Mouse (Mus musculus) right cerebral cortex, postnatal 36 days (tissue): ENCODE results near the gene Eif4g3.
A peak's percentile ranks its signal among the peaks of the same experiment; 100 is the strongest.

Source experiments
- DNase-seq, 2 experiments: peaks; one replicate each; pipeline ENCODE4 v3.0.0; 2022; ENCODE audit warnings: low spot score in 2 of 2, mixed read lengths in 1 of 2

Eif4g3 gene

DNA sequence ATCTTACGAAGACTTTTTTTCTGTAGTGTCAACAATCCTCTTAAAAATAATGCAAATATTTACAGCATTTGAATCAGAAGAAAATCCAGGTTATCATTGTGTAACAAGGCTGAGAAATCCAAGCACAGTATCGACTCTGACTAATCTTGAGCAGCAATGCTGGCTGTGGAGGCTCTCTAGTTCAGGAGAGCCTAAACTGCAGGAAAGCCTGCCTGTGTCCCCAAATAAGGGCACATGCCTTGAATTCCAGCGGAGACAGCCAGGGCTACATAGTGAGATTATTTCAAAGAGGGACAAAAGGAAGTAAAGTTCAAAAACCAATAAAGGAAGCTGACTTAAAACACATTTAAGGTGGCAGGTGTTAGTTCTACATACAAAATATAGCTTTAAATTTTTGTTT lies 168.7 kb downstream of the Eif4g3 start:
- DNase-seq: no peak

DNA sequence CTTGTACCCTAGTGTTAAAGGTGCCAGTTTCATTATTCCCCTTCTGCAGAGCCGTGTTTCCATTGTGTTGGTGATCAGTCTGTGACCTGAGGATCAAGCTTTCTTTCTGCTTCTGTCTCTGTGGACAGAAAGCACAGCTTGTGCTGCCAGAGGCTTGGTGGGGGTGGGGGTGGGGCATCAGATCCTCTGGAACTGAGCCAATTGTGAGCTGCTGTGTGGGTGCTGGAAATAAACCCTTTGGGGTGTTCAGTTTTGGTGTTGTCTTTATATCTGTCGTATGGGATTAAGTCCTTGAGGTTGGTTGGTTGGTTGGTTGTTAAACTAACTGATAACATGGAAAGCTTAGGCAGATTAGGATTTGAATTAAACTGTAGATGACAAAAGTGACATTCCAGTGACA lies 171.0 kb downstream of the Eif4g3 start:
- no peak for DNase-seq

GRCm38 (mm10) chr4:138164860-138165259 lies 172.0 kb downstream of the Eif4g3 start:
- DNase-seq: no peak

DNA sequence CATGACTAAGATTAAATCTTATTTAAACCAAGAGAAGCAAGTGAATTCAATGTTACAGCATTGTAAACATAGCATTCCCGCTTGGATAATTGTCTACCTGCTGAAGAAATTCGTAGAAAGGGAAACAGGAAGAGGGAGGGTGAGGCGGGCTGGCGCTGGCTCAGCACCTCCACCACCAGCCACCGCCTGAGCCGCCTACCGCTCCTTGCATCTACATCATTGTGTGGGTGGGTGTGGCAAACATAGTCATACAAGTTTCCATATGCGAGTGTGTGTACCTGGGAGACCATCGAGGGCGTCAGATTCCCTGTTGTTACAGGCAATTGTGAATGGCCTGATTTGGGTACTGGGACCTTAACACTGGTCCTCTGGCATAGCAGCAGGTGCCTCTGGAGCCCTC lies 173.7 kb downstream of the Eif4g3 start:
- peak; percentile 44 to 66 for DNase-seq

DNA sequence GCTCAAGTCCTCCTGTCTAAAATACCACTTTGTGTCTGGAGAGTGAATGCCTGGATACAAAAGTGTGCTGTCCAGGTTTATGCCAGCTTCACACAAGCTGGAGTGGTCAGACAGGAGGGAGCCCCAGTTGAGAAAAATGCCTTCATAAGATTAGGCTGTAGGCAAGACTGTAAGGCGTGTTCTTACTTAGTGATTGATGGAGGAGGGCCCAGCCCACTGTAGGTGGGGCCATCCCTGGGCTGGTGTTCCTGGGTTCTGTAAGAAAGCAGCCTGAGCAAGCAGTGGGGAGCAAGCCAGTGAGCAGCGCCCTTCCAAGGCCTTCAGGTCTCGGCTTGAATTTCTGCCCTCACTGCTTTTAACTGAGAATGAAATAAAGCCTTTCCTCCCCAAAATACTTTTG lies 175.3 kb downstream of the Eif4g3 start:
- DNase-seq: no peak

DNA sequence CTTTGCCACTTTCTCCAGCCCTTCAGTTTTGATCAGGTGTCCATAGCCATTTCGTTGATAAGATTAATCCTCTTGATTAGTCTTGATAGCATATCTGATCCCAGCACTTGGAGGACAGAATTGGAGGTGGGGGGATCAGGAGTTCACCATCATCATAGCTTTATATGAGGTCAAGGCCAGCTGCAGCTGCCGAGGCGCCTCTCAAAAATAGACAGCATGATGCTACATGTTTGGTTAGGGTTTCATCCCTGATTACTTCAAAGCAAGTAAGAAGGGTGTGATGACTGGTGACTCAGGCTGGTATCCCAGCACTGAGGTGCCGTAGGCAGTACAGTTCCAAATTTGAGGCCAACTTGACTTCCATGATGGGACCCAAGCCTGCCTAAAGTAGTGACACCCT lies 176.6 kb downstream of the Eif4g3 start:
- DNase-seq: no peak

DNA sequence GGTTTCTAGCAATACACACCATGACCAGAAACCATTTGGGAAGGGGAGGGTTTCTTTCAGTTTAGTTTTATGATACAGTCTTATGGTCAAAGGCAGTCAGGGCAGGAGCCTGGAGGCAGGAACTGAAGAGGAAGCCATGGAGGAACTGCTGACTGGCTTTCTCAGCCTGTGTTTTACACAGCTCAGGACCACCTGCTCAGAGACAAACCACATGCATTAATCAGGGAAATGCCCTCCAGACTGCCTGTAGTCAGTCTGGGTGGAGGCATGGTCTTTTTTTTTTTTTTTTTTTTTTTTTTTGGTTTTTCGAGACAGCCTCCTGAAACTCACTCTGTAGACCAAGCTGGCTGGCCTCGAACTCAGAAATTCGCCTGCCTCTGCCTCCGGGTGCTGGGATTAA lies 179.9 kb downstream of the Eif4g3 start:
- no peak for DNase-seq

- no peak for DNase-seq
These were observed 186.6 kb downstream of the Eif4g3 start for GRCm38 (mm10) chr4:138179391-138179790.

DNA sequence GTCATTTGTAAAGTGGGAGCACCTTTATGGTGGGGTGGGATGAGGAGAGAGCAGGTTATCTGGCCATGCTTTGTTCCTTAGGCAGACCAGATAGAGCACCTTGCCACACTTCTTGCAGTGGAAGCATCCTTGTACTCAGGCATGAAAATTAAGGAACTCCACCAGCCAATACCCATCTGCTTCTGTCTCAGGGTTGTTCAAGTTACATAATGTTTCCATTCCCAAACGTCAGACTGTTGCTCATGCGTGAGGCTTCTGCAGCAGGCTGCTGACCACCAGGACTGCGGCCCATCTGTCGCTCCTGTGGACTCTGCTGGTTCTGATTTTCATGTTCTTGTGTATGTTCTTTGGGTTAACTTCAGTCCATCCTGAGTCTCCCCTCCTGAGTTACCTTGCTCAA lies 187.9 kb downstream of the Eif4g3 start:
- no peak for DNase-seq

DNA sequence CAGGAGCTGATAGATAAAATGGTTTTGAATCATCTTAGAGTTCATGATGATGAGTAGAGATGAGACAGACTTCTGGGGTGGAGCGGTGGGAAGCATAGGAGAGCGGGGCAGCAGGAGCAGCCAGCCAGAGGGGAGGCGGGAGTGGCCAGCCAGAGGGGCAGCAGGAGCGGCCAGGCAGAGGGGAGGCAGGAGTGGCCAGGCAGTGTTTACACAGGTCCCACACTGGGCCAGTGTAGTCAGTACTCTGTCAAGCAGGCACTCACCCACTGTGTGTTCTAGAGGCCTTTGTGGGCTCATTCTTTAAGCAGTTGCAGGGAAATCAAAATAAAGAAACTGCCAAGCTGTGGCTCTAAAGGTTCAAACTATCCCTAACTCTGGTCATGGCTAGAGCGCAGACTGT lies 191.2 kb downstream of the Eif4g3 start:
- DNase-seq: no peak

DNA sequence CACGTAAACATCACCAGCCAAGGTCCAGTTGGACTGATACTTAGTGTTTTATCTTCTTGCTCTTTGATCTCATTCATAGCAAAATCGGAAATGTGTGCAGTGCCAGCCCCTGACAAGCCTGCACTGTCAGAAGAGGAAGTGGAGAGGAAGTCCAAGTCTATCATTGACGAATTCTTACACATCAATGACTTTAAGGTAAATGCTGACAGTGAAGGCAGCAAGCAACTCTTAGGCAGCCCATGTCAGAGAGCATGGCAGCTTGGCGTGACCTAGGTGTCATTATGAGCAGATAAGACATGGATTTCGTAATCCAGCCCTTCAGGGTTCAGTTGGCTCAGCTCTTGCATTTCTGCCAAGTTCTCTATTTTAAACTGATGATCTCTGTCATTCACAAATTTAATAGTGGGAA lies 191.8 kb downstream of the Eif4g3 start:
- DNase-seq: no peak

DNA sequence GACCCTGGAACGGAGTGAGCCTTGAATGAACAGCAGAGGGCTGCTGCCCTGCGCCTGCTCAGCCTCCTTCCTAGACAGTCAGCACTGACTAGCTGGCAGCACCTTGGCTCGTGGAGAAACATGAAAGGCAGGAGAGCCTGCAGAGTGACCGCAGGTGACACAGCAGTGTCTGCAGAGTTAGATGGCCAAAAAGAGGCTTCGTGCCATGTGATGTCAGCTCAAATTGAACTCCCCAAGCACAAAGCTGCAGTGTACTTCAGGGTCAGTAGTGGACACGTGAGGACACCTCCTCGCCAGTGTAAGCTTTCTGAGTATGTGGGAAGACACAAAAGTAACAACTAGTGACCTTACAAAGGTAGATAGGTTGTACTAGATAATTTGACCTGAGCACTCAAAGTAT lies 193.1 kb downstream of the Eif4g3 start:
- DNase-seq: no peak

GRCm38 (mm10) chr4:138187995-138188394 lies 195.2 kb downstream of the Eif4g3 start:
- no peak for DNase-seq

DNA sequence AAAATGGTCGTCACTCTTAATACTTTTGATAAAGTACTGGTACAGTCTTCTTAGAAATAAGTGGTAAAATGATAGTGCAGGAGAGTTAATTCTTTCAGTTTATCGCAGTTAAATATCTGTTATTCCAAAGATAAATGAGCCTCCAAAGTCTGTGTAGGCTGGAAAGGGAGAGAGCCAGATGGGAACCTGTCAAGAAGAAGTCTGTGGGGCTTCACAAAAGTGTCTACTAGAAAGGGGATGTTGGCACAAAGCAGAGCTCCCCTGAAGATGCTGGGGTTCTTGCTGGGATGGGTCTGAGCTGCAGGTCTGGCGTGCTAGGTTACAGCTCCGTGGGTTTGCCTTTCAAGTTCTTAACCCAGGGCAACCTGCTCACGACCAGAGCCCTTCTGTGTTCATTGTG lies 199.7 kb downstream of the Eif4g3 start:
- DNase-seq: no peak

DNA sequence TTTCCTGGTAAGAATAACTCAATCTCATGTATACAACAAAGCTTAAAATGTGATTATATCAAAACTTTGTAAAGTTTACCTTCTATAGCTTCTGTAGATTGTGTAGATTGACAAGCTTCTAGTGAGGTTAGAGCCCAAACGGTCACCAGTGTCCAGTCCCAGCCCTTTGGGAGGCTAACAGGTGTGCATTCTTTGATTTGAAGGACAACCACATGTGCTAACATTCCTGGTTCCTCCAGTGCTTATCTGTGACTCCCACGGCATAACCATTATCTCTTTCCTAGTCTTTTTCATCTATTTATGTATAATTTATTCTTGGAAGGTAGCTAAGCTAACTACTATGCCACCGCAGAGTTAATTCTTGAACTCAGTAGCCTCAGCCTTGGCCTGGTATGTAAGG lies 207.9 kb downstream of the Eif4g3 start:
- no peak for DNase-seq

GRCm38 (mm10) chr4:138201696-138202095 lies 208.9 kb downstream of the Eif4g3 start:
- no peak for DNase-seq

DNA sequence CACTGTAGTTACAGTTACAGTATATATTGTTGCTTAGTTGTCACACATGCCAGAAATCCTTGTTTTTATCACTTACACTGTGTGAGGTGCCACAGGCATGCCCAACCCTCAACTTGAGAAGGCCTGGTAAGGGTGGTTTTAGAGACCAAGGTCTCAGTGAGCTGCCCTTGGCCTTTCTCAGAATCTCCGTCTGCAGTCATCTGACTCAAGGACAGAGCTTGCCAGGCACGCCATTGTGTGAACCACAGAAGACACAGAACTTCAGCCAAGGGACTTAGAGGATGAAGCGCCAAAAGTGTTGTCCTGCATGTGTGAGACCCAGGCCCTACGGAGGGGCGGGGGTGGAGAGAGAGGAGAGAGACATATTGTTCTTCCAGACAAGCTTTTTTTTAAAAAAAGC lies 217.3 kb downstream of the Eif4g3 start:
- no peak for DNase-seq

DNA sequence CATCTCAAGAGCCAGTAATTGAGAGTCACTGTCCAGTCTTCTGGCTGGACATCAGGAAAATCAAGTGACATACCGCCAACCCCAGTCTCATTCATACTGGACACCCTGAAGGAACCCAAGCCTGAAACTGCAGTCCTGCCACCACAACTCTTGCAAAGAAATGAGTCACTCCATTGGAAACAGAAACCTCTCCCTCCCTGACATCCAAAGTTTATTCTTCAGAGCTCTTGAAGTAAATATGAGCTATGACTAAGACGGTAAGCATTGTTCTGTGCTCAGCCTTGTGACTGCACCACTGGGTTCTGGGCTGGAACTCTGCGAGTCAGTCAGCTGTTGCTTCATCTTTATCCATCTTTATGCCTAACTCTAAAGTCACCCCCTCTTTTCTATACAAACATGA lies 221.0 kb downstream of the Eif4g3 start:
- no peak for DNase-seq

DNA sequence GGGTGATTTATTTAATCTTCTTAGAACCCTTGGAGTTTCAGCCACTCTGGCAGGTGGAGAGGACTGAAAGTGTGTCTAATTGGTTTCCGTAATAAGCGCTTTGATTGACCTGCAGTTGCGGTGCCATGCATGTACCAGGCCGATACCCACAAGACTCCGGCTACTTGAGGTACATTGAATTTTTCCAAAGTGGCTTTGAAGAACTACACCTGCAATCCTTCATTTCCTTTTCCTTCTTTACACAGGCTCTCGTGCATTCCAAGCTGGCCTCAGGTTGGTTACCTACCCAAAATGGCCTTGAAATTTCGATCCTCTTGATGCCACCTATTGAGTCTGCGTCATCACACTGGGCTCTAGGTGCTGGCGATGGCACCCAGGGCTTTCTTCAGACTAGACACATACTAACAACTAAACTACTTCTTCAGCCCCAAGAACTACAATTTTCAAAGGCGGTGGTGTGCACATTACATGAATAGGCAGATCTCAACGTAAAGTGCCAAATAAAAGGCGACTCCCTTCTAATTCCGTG lies 222.9 kb downstream of the Eif4g3 start:
- no peak for DNase-seq

GRCm38 (mm10) chr4:138216200-138216890 lies 223.5 kb downstream of the Eif4g3 start, which contains the start of gene Hp1bp3:
Gene Hp1bp3 (plus strand): TSS chr4:138216296.
- peak; percentile 50 to 61 for DNase-seq

- DNase-seq: peak; percentile 97 to 98
These were observed 224.1 kb downstream of the Eif4g3 start for GRCm38 (mm10) chr4:138216891-138217392.

GRCm38 (mm10) chr4:138217441-138217840 lies 224.6 kb downstream of the Eif4g3 start:
- DNase-seq: no peak

- DNase-seq: no peak
These were observed 225.3 kb downstream of the Eif4g3 start for GRCm38 (mm10) chr4:138217951-138218685.
